Mouse (Mus musculus) forebrain, embryonic 14.5 days (tissue): ENCODE data around the gene Izumo4. TPM values are rescaled to one million over a fixed set of nuclear protein-coding genes. Genes with fewer than 3 reads are reported as not detected.

Experiments used
- ATAC-seq: fragments of 200-750 bp; cut with Nextera tagmentation; 2 replicates; pipeline ENCODE4 v1.8.0; 2017; ENCODE audit warnings: mild to moderate bottlenecking, moderate library complexity
- DNase-seq: peaks from one replicate; pipeline ENCODE4 v3.0.0-alpha.2; 2015; ENCODE audit warnings: low spot score
- H3K27ac ChIP-seq: fragments of 300-500 bp; sonication (generic); 2 replicates; pipeline ENCODE4 v1.5.1; 2014; ENCODE audit warnings: low read depth, mild to moderate bottlenecking, control low read depth, low read length, moderate library complexity
- H3K27me3 ChIP-seq: fragments of 300-500 bp; sonication (generic); replicated peaks from 2 replicates; pipeline ENCODE4 v1.6.1; 2014; ENCODE audit warnings: low read length, control low read depth, mixed read lengths; ENCODE audit not compliant: control insufficient read depth, insufficient read depth
- H3K36me3 ChIP-seq: fragments of 300-500 bp; sonication (generic); 2 replicates; pipeline ENCODE4 v1.6.1; 2014; ENCODE audit warnings: low read length, control low read depth; ENCODE audit not compliant: control insufficient read depth, insufficient read depth
- H3K4me1 ChIP-seq: fragments of 300-500 bp; sonication (generic); 2 replicates; pipeline ENCODE4 v1.6.1; 2014; ENCODE audit warnings: antibody characterized with exemption, low read length, control low read depth; ENCODE audit not compliant: control insufficient read depth, insufficient read depth
- H3K4me2 ChIP-seq: fragments of 300-500 bp; sonication (generic); 2 replicates; pipeline ENCODE4 v1.6.1; 2014; ENCODE audit warnings: mild to moderate bottlenecking, control low read depth, low read length
- H3K4me3 ChIP-seq: fragments of 300-500 bp; sonication (generic); 2 replicates; pipeline ENCODE4 v1.5.1; 2014; ENCODE audit warnings: low read depth, low read length, control low read depth
- H3K9ac ChIP-seq: fragments of 300-500 bp; sonication (generic); 2 replicates; pipeline ENCODE4 v1.6.1; 2014; ENCODE audit warnings: mild to moderate bottlenecking, low read length, control low read depth, moderate library complexity
- H3K9me3 ChIP-seq: fragments of 300-500 bp; sonication (generic); replicated peaks from 2 replicates; pipeline ENCODE4 v1.6.1; 2016; ENCODE audit warnings: low read length, control low read depth, mixed read lengths; ENCODE audit not compliant: control insufficient read depth
- WGBS: fragments of 180-500 bp; shearing (Covaris S2); extraction: QIAGEN DNeasy Blood & Tissue Kit; methylation state at CpG from one replicate; pipeline ENCODE4 v1.1.7; 2014; 5-methylcytosine and 5-hydroxymethylcytosine counted together
- polyA plus RNA-seq: library from polyadenylated mRNA; unstranded; fragments of >200 nt; fragmentation: Nextera tagmentation; extraction: Ambion mirVana; gene quantifications from 2 replicates; pipeline ENCODE4 v1.2.1, GENCODE M21; 2014

Izumo4 gene
- polyA plus RNA-seq, 1 experiment from 2014 or later: 21.5 TPM

GRCm38 (mm10) chr10:80692249-80693165 lies 9.5 kb upstream of the Izumo4 start:
- peaks cover 48% of the 10 kb centered on the region for H3K36me3 ChIP-seq
- ATAC-seq (no peak), DNase-seq (no peak)
- no peak overlapping the region for H3K4me3 ChIP-seq
- no peaks in the 10 kb centered on the region for H3K27me3 ChIP-seq
- H3K9me3 ChIP-seq: no peaks in the 10 kb centered on the region
- H3K4me2 ChIP-seq: no peak overlapping the region
- WGBS: 84% methylated on average over 14 of the region's 14 CpGs
- H3K4me1 ChIP-seq: no peaks in the 10 kb centered on the region
- no peak overlapping the region for H3K27ac ChIP-seq
- H3K9ac ChIP-seq: no peak overlapping the region

- peaks cover 44% of the 10 kb centered on the region for H3K36me3 ChIP-seq
- 92% methylated on average over 12 of the region's 12 CpGs for WGBS
- no peak overlapping the region for H3K4me2 ChIP-seq
- H3K9ac ChIP-seq: no peak overlapping the region
- H3K4me1 ChIP-seq: no peaks in the 10 kb centered on the region
- no peak overlapping the region for H3K4me3 ChIP-seq
- no peak overlapping the region for H3K27ac ChIP-seq
- H3K9me3 ChIP-seq: no peaks in the 10 kb centered on the region
- H3K27me3 ChIP-seq: no peaks in the 10 kb centered on the region
- ATAC-seq: no peak
- DNase-seq: no peak
Observed at GRCm38 (mm10) chr10:80693401-80694045, 8.5 kb upstream of the Izumo4 start.

GRCm38 (mm10) chr10:80694159-80694938 lies 7.6 kb upstream of the Izumo4 start:
- Histone ChIP-seq H3K27ac (no peak overlapping the region), H3K36me3 (peaks cover 38% of the 10 kb centered on the region), H3K9ac (no peak overlapping the region), H3K4me3 (no peak overlapping the region), H3K9me3 (no peaks in the 10 kb centered on the region), H3K4me1 (no peaks in the 10 kb centered on the region), H3K4me2 (no peak overlapping the region), H3K27me3 (no peaks in the 10 kb centered on the region)
- WGBS: 88% methylated on average over 13 of the region's 13 CpGs
- DNase-seq (no peak), ATAC-seq (no peak)

- Histone ChIP-seq H3K4me2 (no peak overlapping the region), H3K4me1 (no peaks in the 10 kb centered on the region; the same call in 1 of the 2 replicates), H3K27me3 (no peaks in the 10 kb centered on the region), H3K36me3 (peaks cover 29% of the 10 kb centered on the region), H3K27ac (no peak overlapping the region), H3K9ac (no peak overlapping the region), H3K4me3 (no peak overlapping the region), H3K9me3 (no peaks in the 10 kb centered on the region)
- 85% methylated on average over 2 of the region's 2 CpGs for WGBS
- ATAC-seq (no peak), DNase-seq (no peak)
Observed at GRCm38 (mm10) chr10:80695186-80695585, 6.8 kb upstream of the Izumo4 start.

GRCm38 (mm10) chr10:80695801-80696501 lies 6.0 kb upstream of the Izumo4 start:
- H3K4me1 ChIP-seq: peaks cover 5% of the 10 kb centered on the region
- no peak overlapping the region for H3K4me2 ChIP-seq
- WGBS: 81% methylated on average over 10 of the region's 10 CpGs
- no peak for ATAC-seq
- no peaks in the 10 kb centered on the region for H3K27me3 ChIP-seq
- no peak overlapping the region for H3K4me3 ChIP-seq
- no peak overlapping the region for H3K9ac ChIP-seq
- DNase-seq: no peak
- H3K9me3 ChIP-seq: no peaks in the 10 kb centered on the region
- H3K36me3 ChIP-seq: peaks cover 22% of the 10 kb centered on the region
- H3K27ac ChIP-seq: no peak overlapping the region

- Histone ChIP-seq H3K4me1 (peaks cover 8% of the 10 kb centered on the region), H3K36me3 (peaks cover 14% of the 10 kb centered on the region), H3K9me3 (no peaks in the 10 kb centered on the region), H3K27me3 (no peaks in the 10 kb centered on the region), H3K4me2 (no peak overlapping the region), H3K9ac (no peak overlapping the region), H3K27ac (no peak overlapping the region), H3K4me3 (no peak overlapping the region)
- ATAC-seq: no peak
- WGBS: 79% methylated on average over 11 of the region's 12 CpGs
- DNase-seq: no peak
Observed at GRCm38 (mm10) chr10:80696502-80697392, 5.2 kb upstream of the Izumo4 start.

- no peak for DNase-seq
- no peak for ATAC-seq
- Histone ChIP-seq H3K9me3 (no peaks in the 10 kb centered on the region), H3K27me3 (no peaks in the 10 kb centered on the region), H3K4me2 (no peak overlapping the region), H3K4me1 (peaks cover 8% of the 10 kb centered on the region), H3K36me3 (peaks cover 14% of the 10 kb centered on the region), H3K9ac (no peak overlapping the region), H3K27ac (no peak overlapping the region), H3K4me3 (no peak overlapping the region)
- WGBS: 92% methylated on average over 8 of the region's 8 CpGs
Observed at GRCm38 (mm10) chr10:80697393-80697787, 4.6 kb upstream of the Izumo4 start.

- WGBS: 84% methylated on average over 9 of the region's 9 CpGs
Observed at GRCm38 (mm10) chr10:80697812-80698211, 4.2 kb upstream of the Izumo4 start.

More at GRCm38 (mm10) chr10:80697812-80698211, 4.2 kb upstream of the Izumo4 start:
- ATAC-seq: no peak
- Histone ChIP-seq H3K4me3 (no peak overlapping the region), H3K27ac (no peak overlapping the region), H3K27me3 (no peaks in the 10 kb centered on the region), H3K4me1 (peaks cover 8% of the 10 kb centered on the region), H3K9me3 (no peaks in the 10 kb centered on the region), H3K4me2 (no peak overlapping the region), H3K9ac (no peak overlapping the region), H3K36me3 (peaks cover 12% of the 10 kb centered on the region)
- no peak for DNase-seq
